Comparison of ENCODE assay signal across 26 mouse cellular contexts in genomic region chr3:143694817-143695216, GRCm38 (mm10).
"Had no signal": no experiment of that assay in that cellular context is flagged by ENCODE, and none has a peak within 500 bp of the region (broad histone marks: within the 10 kb centered on the region; RNA-seq: fewer than 3 reads in every experiment).

No protein-coding gene starts in this region.

- H3K27me3 ChIP-seq: heart, embryonic 12.5 days; hindbrain, embryonic 12.5 days; intestine, embryonic 15.5 days; limb, embryonic 12.5 days; liver, embryonic 13.5 days had no signal

- DNase-seq: gastrocnemius, postnatal 14 days; gastrocnemius, postnatal 36 days; heart, adult 18-20 months; heart, postnatal 10 days; heart, postnatal 4 days; kidney, adult 18-20 months; kidney, adult 8-10 months; kidney, postnatal 10 days; kidney, postnatal 25 days; kidney, postnatal 4 days; liver; liver, embryonic 13.5 days had no signal

- H3K9me3 ChIP-seq: heart, embryonic 10.5 days; heart, embryonic 12.5 days; hindbrain, embryonic 10.5 days; hindbrain, embryonic 12.5 days; intestine, embryonic 15.5 days; limb, embryonic 10.5 days; limb, embryonic 12.5 days; liver, embryonic 13.5 days had no signal

- H3K4me2 ChIP-seq: heart, embryonic 12.5 days; hindbrain, embryonic 12.5 days; hindbrain, embryonic 14.5 days; intestine, embryonic 15.5 days; limb, embryonic 12.5 days; liver, embryonic 11.5 days; liver, embryonic 13.5 days had no signal

- ATAC-seq: hindbrain, embryonic 16.5 days; inflammation-experienced regulatory T-cells, adult 6 months; intestine, embryonic 15.5 days; intestine, postnatal 0 days had no signal

- H3K9ac ChIP-seq: heart, embryonic 12.5 days; hindbrain, embryonic 12.5 days; hindbrain, embryonic 14.5 days; intestine, embryonic 15.5 days; limb, embryonic 12.5 days; liver, embryonic 13.5 days had no signal

- H3K27ac ChIP-seq: heart, embryonic 10.5 days; hindbrain, embryonic 10.5 days; hindbrain, embryonic 12.5 days; hindbrain, embryonic 14.5 days; intestine, embryonic 15.5 days; layer of hippocampus, adult 2 months; left cerebral cortex, adult 2 months; limb, embryonic 10.5 days; limb, embryonic 12.5 days; liver, embryonic 13.5 days had no signal

- H3K4me1 ChIP-seq: heart, embryonic 10.5 days; heart, embryonic 12.5 days; hindbrain, embryonic 10.5 days; hindbrain, embryonic 12.5 days; intestine, embryonic 15.5 days; limb, embryonic 10.5 days; limb, embryonic 12.5 days; liver, embryonic 13.5 days had no signal

- H3K4me3 ChIP-seq: heart, embryonic 10.5 days; heart, embryonic 12.5 days; hindbrain, embryonic 10.5 days; hindbrain, embryonic 12.5 days; intestine, embryonic 15.5 days; layer of hippocampus, adult 2 months; left cerebral cortex, adult 2 months; limb, embryonic 10.5 days; limb, embryonic 12.5 days; liver, embryonic 13.5 days had no signal

- H3K36me3 ChIP-seq: heart, embryonic 10.5 days; heart, embryonic 12.5 days; hindbrain, embryonic 10.5 days; hindbrain, embryonic 12.5 days; intestine, embryonic 15.5 days; limb, embryonic 10.5 days; limb, embryonic 12.5 days; liver, embryonic 13.5 days had no signal
